Mouse (Mus musculus) kidney, postnatal 36 days (tissue): Measurements from ENCODE around the gene Zfp964.
A peak's percentile ranks its signal among the peaks of the same experiment; 100 is the strongest.
"Not testable (repeated sequence)": the region's sequence is repeated elsewhere in the genome, so short reads cannot be mapped to it uniquely, and the experiment has no call there.

Experiments used
- DNase-seq, 2 experiments: peaks; one replicate each; pipeline ENCODE4 v3.0.0; 2021 to 2022; ENCODE audit warnings: mixed read lengths in 2 of 2

Zfp964 gene

GRCm38 (mm10) chr8:69654358-69654981 is at the start of gene Zfp964:
Gene Zfp964, plus strand, starts transcription at chr8:69654479.
- DNase-seq = peak; percentile 95 to 96

GRCm38 (mm10) chr8:69614687-69615086 is 39.6 kb upstream of the Zfp964 start:
- peak in 1 of 2 experiments; percentile 16 for DNase-seq

- DNase-seq = no peak
Observed at GRCm38 (mm10) chr8:69618078-69618477, 36.2 kb upstream of the Zfp964 start.

GRCm38 (mm10) chr8:69625095-69625789 is 29.0 kb upstream of the Zfp964 start, which contains the start of gene Zfp868:
Gene Zfp868, minus strand, starts transcription at chr8:69625548.
- DNase-seq = peak; percentile 97 to 99

GRCm38 (mm10) chr8:69653808-69654357 is 396 bp upstream of the Zfp964 start:
- no peak for DNase-seq

- no peak for DNase-seq
Observed at GRCm38 (mm10) chr8:69661294-69661693, 7.0 kb downstream of the Zfp964 start.

GRCm38 (mm10) chr8:69665051-69665450 is 10.8 kb downstream of the Zfp964 start:
- peak in 1 of 2 experiments; percentile 46 for DNase-seq

- DNase-seq = peak in 1 of 2 experiments; percentile 38
Observed at GRCm38 (mm10) chr8:69701810-69702209, 47.5 kb downstream of the Zfp964 start.

GRCm38 (mm10) chr8:69710624-69711023 is 56.3 kb downstream of the Zfp964 start, which contains the start of gene Zfp869:
Gene Zfp869, minus strand, starts transcription at chr8:69710724.
- not testable (repeated sequence) for DNase-seq

- no peak for DNase-seq
Observed at GRCm38 (mm10) chr8:69713516-69713915, 59.2 kb downstream of the Zfp964 start.

- no peak for DNase-seq
Observed at GRCm38 (mm10) chr8:69715366-69715765, 61.1 kb downstream of the Zfp964 start.
